Mouse (Mus musculus): ENCODE data around the gene Gm266.

- TF ChIP-seq CTCF (IDR thresholded peaks at IDR 0.05; ENCODE audit: extremely low read depth, insufficient read depth, low read length), result no peak
- no peak for TF ChIP-seq POLR2A (IDR thresholded peaks at IDR 0.05; ENCODE audit: extremely low read depth, insufficient read depth, low read length)
Observed at GRCm38 (mm10) chr12:111434745-111435327, 50.8 kb downstream of the Gm266 start.

All from cortical plate, adult 2 months (tissue).